Mouse (Mus musculus) heart, postnatal 10 days (tissue): Measurements from ENCODE around the gene Cacna1d. TPM values are rescaled to one million over a fixed set of nuclear protein-coding genes. Genes with fewer than 3 reads are reported as not detected.

ENCODE experiments used
- DNase-seq, 2 experiments: peaks; one replicate each; pipeline ENCODE4 v3.0.0; 2021
- intact Hi-C: fragments of 180-260 bp; cut with DNase I; formaldehyde crosslinking; loops from one replicate; pipeline ENCODE4 v1.15.1; 2025
- total RNA-seq, 2 experiments: library from RNA; stranded (reverse); gene quantifications; 2 replicates each; pipeline ENCODE4 v1.2.3; 2021

Gene Cacna1d
- total RNA-seq, 2 experiments from 2014 or later: 5.2 to 5.7 TPM

GRCm38 (mm10) chr14:30046976-30047375 is 444.3 kb downstream of the Cacna1d start:
- DNase-seq: no peak
- intact Hi-C loops: no loop called here

DNA sequence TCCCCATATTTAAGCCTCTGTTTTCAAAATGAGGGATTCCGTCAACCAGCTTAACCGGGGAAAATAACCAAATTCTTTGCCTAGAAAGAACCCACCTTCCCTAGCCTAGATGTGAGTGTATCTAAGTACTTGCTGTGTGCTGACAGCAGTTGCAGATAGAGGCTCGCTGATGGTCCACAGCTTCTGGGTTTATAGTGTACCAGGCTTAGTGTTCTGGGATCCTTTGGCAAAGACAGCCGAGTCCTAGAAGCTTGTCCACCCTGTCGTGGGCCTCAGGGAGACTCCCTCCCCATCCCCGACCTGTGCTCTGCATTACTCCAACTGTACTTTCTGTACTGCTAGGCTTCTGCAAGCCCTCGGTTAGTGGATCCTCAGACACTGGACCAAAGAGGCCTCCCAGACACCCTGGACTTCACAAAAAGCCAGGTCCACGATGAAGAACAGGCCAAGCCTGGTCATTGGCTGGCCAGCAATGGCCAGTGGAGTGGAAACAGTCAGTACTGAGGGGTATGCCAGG is 445.5 kb downstream of the Cacna1d start:
- peak; percentile 50 to 54 for DNase-seq
- intact Hi-C loops: no loop called here

DNA sequence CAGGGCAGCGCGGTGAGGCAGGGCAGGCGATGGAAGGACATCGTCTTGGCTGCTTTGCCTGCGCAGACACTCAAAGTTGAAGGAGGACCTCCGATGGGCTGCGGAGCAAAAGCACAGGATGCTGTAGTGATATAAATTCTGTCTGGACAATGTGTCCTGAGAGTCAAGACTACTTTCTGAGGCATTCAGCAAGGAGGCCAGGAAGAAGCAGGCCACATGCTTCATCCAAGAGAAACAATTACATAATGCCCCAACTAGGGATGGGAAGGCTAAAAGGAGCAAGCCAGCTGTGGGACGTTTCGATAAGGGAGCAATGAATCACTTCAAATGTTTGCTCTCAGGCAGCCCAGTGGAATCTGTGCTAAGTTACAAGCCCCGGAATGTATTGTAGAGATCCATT is 446.0 kb downstream of the Cacna1d start:
- peak; percentile 57 to 65 for DNase-seq
- intact Hi-C loops: no loop called here

DNA sequence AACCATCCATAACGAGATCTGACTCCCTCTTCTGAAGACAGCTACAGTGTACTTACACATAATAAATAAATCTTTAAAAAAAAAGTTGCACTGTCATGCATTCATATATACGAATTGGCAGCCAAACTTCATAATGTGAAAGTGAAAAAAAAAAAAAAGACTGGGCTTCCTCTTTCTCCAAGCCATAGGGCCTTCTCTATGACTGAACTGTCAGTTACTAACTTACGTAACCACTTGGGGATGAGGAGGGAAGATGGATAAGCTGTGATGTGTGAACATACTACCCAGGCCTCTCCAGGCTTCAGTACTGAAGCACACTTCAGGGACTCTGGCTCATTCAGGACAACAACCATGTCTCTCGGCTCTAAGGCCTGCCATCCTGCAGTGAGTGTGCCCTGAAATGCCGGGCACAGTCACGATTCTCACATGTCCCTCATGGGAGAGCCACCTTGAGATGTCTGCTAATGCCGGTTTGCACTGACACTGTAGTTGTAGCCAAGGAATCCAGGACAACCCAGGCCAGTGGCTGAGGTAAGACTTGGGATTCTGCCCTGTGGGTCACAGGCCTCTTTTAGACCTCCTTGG is 447.8 kb downstream of the Cacna1d start:
- peak; percentile 43 to 46 for DNase-seq
- intact Hi-C loops: no loop called here

GRCm38 (mm10) chr14:30041836-30042235 is 449.4 kb downstream of the Cacna1d start:
- DNase-seq: no peak
- intact Hi-C loops: no loop called here

DNA sequence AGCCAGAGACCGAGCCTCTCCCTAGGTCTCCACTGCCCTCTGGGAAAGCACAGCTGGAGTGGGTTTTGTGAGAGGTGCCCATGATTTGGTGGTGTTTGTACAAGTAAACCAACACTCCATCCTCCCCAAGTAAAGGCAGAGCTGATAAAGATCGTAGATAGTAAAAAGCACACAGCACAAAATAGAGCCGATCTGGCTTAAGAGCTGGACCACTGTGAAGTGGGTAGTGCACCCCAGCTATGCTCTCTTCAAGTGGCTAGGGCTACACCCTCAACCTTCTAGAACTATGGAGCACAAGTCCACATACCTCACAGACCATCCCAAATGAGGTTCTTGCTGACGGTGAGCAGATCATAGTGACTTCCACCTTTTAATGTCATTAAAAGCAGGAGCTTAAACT is 451.8 kb downstream of the Cacna1d start:
- intact Hi-C loops: no loop called here

DNA sequence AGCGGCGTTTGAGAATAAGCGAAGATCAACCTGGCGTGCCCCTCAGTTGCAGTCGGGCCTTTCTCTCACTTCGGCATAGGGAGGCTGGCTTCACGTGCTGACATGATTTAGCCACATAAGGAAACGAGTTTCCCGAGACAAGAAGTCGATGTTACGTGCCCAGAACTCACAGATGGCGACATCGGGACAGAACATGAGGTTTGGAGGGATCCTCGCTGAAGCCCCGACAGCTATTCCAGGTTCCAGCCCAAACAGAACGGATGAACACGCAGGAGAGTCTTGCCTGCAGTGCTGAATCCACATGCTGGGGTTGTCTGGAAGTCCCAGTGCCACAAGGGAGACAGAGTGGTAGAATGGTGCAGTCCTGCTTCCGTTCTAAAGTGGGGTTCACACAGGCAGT is 452.8 kb downstream of the Cacna1d start:
- DNase-seq: no peak
- intact Hi-C loops: no loop called here

More for the DNA sequence above, 451.8 kb downstream of the Cacna1d start:
- DNase-seq: no peak

GRCm38 (mm10) chr14:30033405-30033804 is 457.9 kb downstream of the Cacna1d start:
- intact Hi-C loops: no loop called here
- DNase-seq: peak; percentile 22 to 25

- DNase-seq: no peak
- intact Hi-C loops: no loop called here
These were observed 463.9 kb downstream of the Cacna1d start for GRCm38 (mm10) chr14:30027378-30027777.

GRCm38 (mm10) chr14:30024387-30024786 is 466.9 kb downstream of the Cacna1d start:
- intact Hi-C loops: no loop called here
- DNase-seq: no peak

GRCm38 (mm10) chr14:30022471-30022870 is 468.8 kb downstream of the Cacna1d start:
- intact Hi-C loops: no loop called here

DNA sequence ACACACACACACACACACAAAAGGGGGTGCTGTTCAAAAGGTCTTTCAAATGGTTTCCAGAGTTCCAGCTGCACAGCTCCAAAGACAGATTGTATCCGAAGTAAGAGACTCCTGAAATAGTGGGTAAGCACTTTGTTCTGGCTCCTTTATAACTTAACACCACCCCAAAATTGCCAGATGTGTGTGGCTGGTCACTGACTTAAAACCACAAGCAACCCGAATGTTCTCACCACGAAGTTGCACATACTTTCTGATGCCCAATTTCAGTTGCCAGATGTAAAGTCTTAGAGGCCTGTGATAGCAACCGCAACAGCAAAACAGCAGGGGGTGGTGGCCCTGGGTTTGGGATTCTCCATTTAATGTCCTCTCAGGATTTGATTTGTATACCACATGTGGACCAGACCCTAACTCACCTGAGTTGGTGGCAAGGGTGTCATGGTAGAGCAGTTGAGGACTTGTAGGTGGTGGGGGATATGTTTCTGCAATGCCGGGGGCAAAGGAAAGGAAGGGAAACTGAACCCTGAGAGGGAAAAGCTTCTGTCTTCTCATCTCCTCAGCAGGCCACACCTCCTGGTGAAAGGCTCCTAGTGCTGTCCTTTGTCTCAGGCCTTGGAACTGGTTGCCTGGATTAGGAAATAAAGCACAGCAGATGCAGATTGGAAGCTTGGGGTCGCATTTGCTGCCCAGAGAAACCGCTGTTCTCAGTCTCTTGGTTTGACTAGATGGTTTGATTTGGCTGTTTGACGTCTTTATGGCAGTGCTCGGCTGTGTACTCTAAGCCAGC is 471.3 kb downstream of the Cacna1d start:
- no peak for DNase-seq
- intact Hi-C loops: no loop called here

More at GRCm38 (mm10) chr14:30022471-30022870, 468.8 kb downstream of the Cacna1d start:
- no peak for DNase-seq

DNA sequence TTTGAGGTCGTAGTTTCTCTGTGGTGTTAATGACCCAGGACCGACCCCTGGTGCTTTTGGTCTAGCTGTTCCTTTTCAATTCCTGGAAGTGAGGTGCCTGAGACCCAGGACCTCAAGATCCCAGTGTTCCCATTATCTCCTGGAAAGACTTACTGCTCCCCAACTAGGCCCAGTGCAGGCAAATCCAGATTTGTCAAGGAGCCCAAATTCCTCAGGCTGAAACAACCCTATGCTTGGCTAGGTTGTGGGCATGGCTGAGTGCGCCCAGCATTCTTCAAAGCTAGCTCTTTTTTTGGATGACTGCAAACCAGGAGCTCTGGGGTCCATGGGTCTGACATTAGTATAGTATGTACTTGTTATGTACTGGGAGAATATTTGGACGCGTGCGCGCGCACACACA is 471.9 kb downstream of the Cacna1d start:
- no peak for DNase-seq
- intact Hi-C loops: no loop called here

GRCm38 (mm10) chr14:30018846-30019245 is 472.4 kb downstream of the Cacna1d start:
- no peak for DNase-seq
- intact Hi-C loops: no loop called here

- intact Hi-C loops: no loop called here
- DNase-seq: no peak
These were observed 472.8 kb downstream of the Cacna1d start for GRCm38 (mm10) chr14:30018463-30018801.

DNA sequence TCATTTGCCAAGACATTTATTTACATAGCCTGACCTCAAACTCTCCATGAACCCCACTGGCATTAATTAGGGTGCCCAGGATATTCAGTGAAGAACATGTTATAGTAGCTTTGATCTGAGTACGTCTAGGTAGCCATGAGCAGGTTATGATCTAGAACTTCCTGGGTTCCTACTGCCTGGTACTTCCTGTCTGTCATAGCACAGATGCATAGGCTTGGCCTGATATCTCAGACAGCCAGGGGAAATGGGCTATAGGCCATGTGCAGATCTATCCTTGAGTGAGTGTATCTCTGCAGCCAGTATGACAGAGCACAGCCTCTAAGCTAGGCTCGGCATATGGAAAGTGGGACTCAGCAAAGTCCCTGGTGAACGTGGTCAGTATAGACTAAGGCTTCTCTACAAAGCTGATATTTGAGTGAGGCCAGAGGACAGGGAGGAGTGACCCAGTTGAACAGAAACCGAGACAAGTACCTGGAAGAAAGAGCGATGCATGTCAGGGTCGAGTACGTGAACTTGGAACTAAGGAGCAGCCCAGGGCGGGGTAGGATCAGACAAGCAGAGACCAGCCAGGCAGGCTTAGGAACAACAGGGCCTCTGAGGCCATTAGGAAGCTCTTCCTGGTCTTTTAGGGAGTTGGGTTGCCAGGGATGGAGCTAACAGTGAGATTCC is 473.3 kb downstream of the Cacna1d start:
- DNase-seq: no peak
- intact Hi-C loops: no loop called here

DNA sequence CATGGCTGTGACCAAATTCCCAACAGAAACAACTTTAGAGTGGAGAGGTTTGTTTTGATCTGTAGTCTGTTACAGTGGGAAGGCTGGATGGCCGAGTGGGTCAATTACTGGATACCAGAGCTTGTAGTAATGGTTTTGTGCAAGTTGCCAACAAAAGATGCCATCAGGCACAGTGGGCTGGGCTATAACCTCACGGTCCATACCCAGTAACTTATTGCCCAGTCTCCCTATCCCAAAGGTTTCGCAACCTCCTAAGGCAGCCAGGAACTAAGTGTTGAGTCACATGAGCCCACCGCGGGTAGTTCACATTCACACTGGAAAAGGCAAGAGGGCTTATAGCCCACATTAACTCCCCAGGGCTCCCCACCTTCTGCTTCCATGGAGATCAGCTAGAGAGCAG is 474.6 kb downstream of the Cacna1d start:
- intact Hi-C loops: no loop called here

GRCm38 (mm10) chr14:30015008-30015407 is 476.2 kb downstream of the Cacna1d start:
- intact Hi-C loops: no loop called here
- DNase-seq: no peak

More for the DNA sequence above, 474.6 kb downstream of the Cacna1d start:
- DNase-seq: no peak

DNA sequence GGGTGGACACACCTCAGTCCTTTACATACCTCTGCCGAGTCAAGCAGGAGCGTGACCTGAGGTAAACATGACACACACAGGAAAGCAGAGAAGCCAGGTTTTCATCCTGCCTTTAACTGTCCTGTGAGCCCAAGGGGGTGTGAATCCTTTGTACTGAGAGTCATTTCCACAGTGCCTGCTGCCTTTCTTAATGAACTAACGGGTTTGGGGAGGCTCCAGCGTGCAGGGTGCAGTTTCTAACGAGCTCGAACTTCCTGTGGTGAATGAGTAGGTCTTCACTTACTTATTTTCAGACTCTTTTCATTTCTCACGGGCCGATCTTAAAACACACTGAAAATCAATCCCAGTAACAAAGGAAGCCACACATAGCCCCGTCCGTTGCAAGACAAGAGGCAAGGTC is 476.8 kb downstream of the Cacna1d start:
- DNase-seq: no peak
- intact Hi-C loops: no loop called here

- DNase-seq: no peak
- intact Hi-C loops: no loop called here
These were observed 479.2 kb downstream of the Cacna1d start for GRCm38 (mm10) chr14:30011886-30012560.
